Comparison of ENCODE assay signal across 19 mouse cellular contexts in the genomic region with DNA sequence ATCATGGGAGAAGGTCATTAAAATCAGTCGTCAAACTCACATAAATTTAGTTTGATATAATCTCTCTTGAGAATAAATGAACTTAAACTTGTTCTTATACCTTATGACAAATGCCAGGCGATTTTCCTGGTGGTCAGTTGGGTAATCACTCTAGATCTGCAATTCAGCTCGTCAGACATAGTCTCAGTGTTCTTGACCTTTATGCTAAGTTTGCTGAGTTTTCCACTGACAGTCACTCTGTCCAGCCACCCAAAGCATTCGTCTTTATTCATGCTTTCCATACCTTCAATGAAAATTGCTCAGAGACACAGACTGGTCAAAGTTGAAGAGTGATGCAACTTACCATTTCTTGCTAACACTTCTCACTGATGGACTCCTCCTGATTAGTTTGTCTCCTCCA.
DNase-seq lines count a peak whose midpoint lies in the region; TF ChIP-seq lines count a peak whose summit lies in the region.
"Had no signal": no experiment of that assay in that cellular context is flagged by ENCODE, and none has a peak within 500 bp of the region (broad histone marks: within the 10 kb centered on the region; RNA-seq: fewer than 3 reads in every experiment).

No protein-coding gene starts in this region.

- H3K4me3 ChIP-seq in left cerebral cortex, adult 2 months = no peak overlapping the region
- H3K4me3 ChIP-seq: embryonic facial prominence, embryonic 13.5 days; embryonic facial prominence, embryonic 15.5 days; erythroblast, embryonic 14.5 days; forebrain, embryonic 13.5 days; forebrain, embryonic 15.5 days had no signal

- DNase-seq in adrenal gland, adult 2 months = peak; percentile 35
- DNase-seq in adrenal gland, postnatal 4 days (ENCODE audit: low spot score in 2 of 2) = no peak
- DNase-seq in fat pad, adult 2 months (ENCODE audit: extremely low read depth, low read depth, low spot score) = peak; percentile 42
- DNase-seq in gonadal fat pad, adult 2 months (ENCODE audit: low read depth) = peak; percentile 50
- no peak for DNase-seq in left cerebral cortex, adult 2 months (ENCODE audit: extremely low spot score in 1 of 2, low spot score in 2 of 2)
- DNase-seq: adrenal gland, postnatal 14 days; cerebellum, adult 11 months; cerebellum, adult 18-20 months; cerebellum, adult 8-10 months; cerebellum, adult 9-11 months; cerebellum, postnatal 14 days; cerebellum, postnatal 36 days; embryo, embryonic 11 days; forebrain, postnatal 0 days had no signal

- intact Hi-C loops in left cerebral cortex, adult 2 months (cut with DNase I) = no loop called here

- no peak for TF ChIP-seq CTCF in left cerebral cortex, adult 2 months (IDR thresholded peaks at IDR 0.05)

- no peak overlapping the region for H3K27ac ChIP-seq in left cerebral cortex, adult 2 months
- H3K27ac ChIP-seq: embryonic facial prominence, embryonic 13.5 days; embryonic facial prominence, embryonic 15.5 days; forebrain, embryonic 13.5 days; forebrain, embryonic 15.5 days had no signal

Comparison
In these comparisons a context has a peak if more than half of its experiments do, and no peak if none do; other contexts are left out.
1. DNase-seq: peak in adrenal gland, adult 2 months (single experiment), fat pad, adult 2 months (single experiment) and gonadal fat pad, adult 2 months (single experiment); none in adrenal gland, postnatal 4 days (0 of 2) and left cerebral cortex, adult 2 months (0 of 2).